Mouse (Mus musculus) inflammation-experienced regulatory T-cells, adult 16 weeks (primary cell): ENCODE data around the gene Bmp3. TPM values are rescaled to one million over a fixed set of nuclear protein-coding genes. Genes with fewer than 3 reads are reported as not detected.

Experiments
- polyA plus RNA-seq: library from polyadenylated mRNA; unstranded; fragments of 100-300 nt; shearing (Covaris generic); gene quantifications from one replicate; pipeline ENCODE4 v1.2.1, GENCODE M21; 2017

Bmp3 gene
- polyA plus RNA-seq, result 0.06 TPM

GRCm38 (mm10) chr5:98854264-98854626, at the start of gene Bmp3:
TSS of gene Bmp3 (plus strand) at chr5:98854415.

Other genes starting within 250 kb of the Bmp3 start
- 0.22 TPM for gene Prkg2, start 182.9 kb downstream of the Bmp3 start, polyA plus RNA-seq